Comparison of ENCODE assay signal across 19 mouse cellular contexts in the genomic region with DNA sequence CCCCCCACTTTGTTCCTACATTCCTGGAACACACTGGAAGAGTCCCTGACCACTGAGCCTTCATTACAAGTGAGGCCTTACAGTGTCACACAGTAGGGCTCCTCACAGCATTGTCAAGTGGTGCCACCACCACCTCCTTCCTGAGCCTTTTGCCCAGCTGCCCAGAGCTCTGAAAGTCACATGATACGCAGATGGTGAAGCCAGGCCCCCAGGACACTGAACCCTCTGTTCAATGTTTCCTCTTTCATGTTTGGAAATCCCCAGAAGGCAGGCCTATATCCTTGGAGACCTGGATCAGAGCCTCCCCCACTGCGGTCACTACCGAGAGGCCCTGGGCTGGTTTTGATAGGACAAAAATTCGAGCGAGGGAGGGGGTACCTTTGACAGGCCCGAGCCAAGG. TPM values are rescaled to one million over a fixed set of nuclear protein-coding genes. Genes with fewer than 3 reads are reported as not detected.
DNase-seq lines count a peak whose midpoint lies in the region; ATAC-seq and TF ChIP-seq lines count a peak whose summit lies in the region.
"Had no signal": no experiment of that assay in that cellular context is flagged by ENCODE, and none has a peak within 500 bp of the region (broad histone marks: within the 10 kb centered on the region; RNA-seq: fewer than 3 reads in every experiment).

No protein-coding gene starts in this region.

- H3K4me3 ChIP-seq in intestine, embryonic 14.5 days (ENCODE audit: low read depth, low read length) = no peak overlapping the region
- no peak overlapping the region for H3K4me3 ChIP-seq in intestine, embryonic 16.5 days (ENCODE audit: low read length)
- H3K4me3 ChIP-seq in E14TG2a.4 (replicated peaks; ENCODE audit: low read length) (peak overlapping the region; percentile 75), ES-Bruce4 (ENCODE audit: low read depth, low read length) (peak overlapping the region; percentile 77)
- no peak overlapping the region for H3K4me3 ChIP-seq in hindbrain, postnatal 0 days (ENCODE audit: low read length)
- H3K4me3 ChIP-seq: forebrain, embryonic 13.5 days; limb, embryonic 15.5 days; liver, embryonic 15.5 days; midbrain, embryonic 12.5 days had no signal

- H3K27me3 ChIP-seq in intestine, embryonic 14.5 days (replicated peaks; ENCODE audit: control insufficient read depth, insufficient read depth, low read length) = no peaks in the 10 kb centered on the region
- H3K27me3 ChIP-seq in intestine, embryonic 16.5 days (replicated peaks; ENCODE audit: control insufficient read depth, insufficient read depth, low read length) = no peaks in the 10 kb centered on the region
- H3K27me3 ChIP-seq in E14TG2a.4 (ENCODE audit: insufficient read depth, low read length) (no peaks in the 10 kb centered on the region), ES-Bruce4 (ENCODE audit: control insufficient read depth, insufficient read depth, low read length, poor library complexity, severe bottlenecking) (no peaks in the 10 kb centered on the region)
- no peaks in the 10 kb centered on the region for H3K27me3 ChIP-seq in hindbrain, postnatal 0 days (ENCODE audit: insufficient read depth, low read length)
- H3K27me3 ChIP-seq: forebrain, embryonic 13.5 days; limb, embryonic 15.5 days; liver, embryonic 15.5 days had no signal

- 64% methylated on average over 6 of the region's 6 CpGs for WGBS in intestine, embryonic 14.5 days
- WGBS in intestine, embryonic 16.5 days = 66% methylated on average over 6 of the region's 6 CpGs
- 54% methylated on average over 6 of the region's 6 CpGs for WGBS in hindbrain, postnatal 0 days

- H3K36me3 ChIP-seq in intestine, embryonic 14.5 days (ENCODE audit: control insufficient read depth, insufficient read depth, low read length) = no peaks in the 10 kb centered on the region
- H3K36me3 ChIP-seq in intestine, embryonic 16.5 days (ENCODE audit: control insufficient read depth, insufficient read depth, low read length) = no peaks in the 10 kb centered on the region
- H3K36me3 ChIP-seq in E14TG2a.4 (ENCODE audit: insufficient read depth, low read length) (peaks cover 15% of the 10 kb centered on the region), ES-Bruce4 (ENCODE audit: control insufficient read depth, insufficient read depth, low read length, poor library complexity, severe bottlenecking) (no peaks in the 10 kb centered on the region)
- H3K36me3 ChIP-seq in hindbrain, postnatal 0 days (ENCODE audit: insufficient read depth, low read length) = no peaks in the 10 kb centered on the region
- H3K36me3 ChIP-seq: limb, embryonic 15.5 days; liver, embryonic 15.5 days; midbrain, embryonic 12.5 days had no signal

- no peak overlapping the region for H3K9ac ChIP-seq in intestine, embryonic 14.5 days (ENCODE audit: low read length)
- no peak overlapping the region for H3K9ac ChIP-seq in intestine, embryonic 16.5 days (ENCODE audit: low read depth, low read length)
- peak overlapping the region; percentile 57 for H3K9ac ChIP-seq in ES-Bruce4 (ENCODE audit: low read depth, poor library complexity, severe bottlenecking)
- H3K9ac ChIP-seq in hindbrain, postnatal 0 days (replicated peaks; ENCODE audit: low read length) = no peak overlapping the region
- H3K9ac ChIP-seq: forebrain, embryonic 13.5 days; limb, embryonic 15.5 days; liver, embryonic 15.5 days; midbrain, embryonic 12.5 days had no signal

- no peak overlapping the region for H3K4me2 ChIP-seq in intestine, embryonic 14.5 days (ENCODE audit: low read length)
- no peak overlapping the region for H3K4me2 ChIP-seq in intestine, embryonic 16.5 days (ENCODE audit: low read depth, low read length)
- no peak overlapping the region for H3K4me2 ChIP-seq in hindbrain, postnatal 0 days (ENCODE audit: low read depth, low read length)
- H3K4me2 ChIP-seq: forebrain, embryonic 13.5 days; limb, embryonic 15.5 days; liver, embryonic 15.5 days; midbrain, embryonic 12.5 days had no signal

- H3K9me3 ChIP-seq in intestine, embryonic 14.5 days (ENCODE audit: control insufficient read depth, low read length) = no peaks in the 10 kb centered on the region
- no peaks in the 10 kb centered on the region for H3K9me3 ChIP-seq in intestine, embryonic 16.5 days (ENCODE audit: control insufficient read depth, low read length)
- H3K9me3 ChIP-seq in E14TG2a.4 (ENCODE audit: low read length) = no peaks in the 10 kb centered on the region
- H3K9me3 ChIP-seq in ES-Bruce4 (replicated peaks; ENCODE audit: control insufficient read depth, insufficient read depth, low read length, poor library complexity, severe bottlenecking) = no peaks in the 10 kb centered on the region
- H3K9me3 ChIP-seq in hindbrain, postnatal 0 days (ENCODE audit: low read length) = no peaks in the 10 kb centered on the region
- H3K9me3 ChIP-seq: forebrain, embryonic 13.5 days; limb, embryonic 15.5 days; liver, embryonic 15.5 days; midbrain, embryonic 12.5 days had no signal

- DNase-seq in intestine, embryonic 14.5 days (ENCODE audit: low spot score) = no peak
- DNase-seq in hindbrain, postnatal 0 days (ENCODE audit: low spot score) = peak; percentile 44
- DNase-seq in spleen, postnatal 14 days (ENCODE audit: low spot score in 2 of 2) = no peak
- DNase-seq: adrenal gland, postnatal 25 days; cerebellum, adult 2 months; cerebellum, postnatal 36 days; gastrocnemius, postnatal 25 days; kidney, adult 2 months; kidney, postnatal 14 days; right cerebral cortex, postnatal 4 days had no signal

- H3K27ac ChIP-seq in intestine, embryonic 14.5 days (ENCODE audit: low read depth) = peak overlapping the region; percentile 17; the same call in 1 of the 2 replicates
- no peak overlapping the region; the same call in 1 of the 2 replicates for H3K27ac ChIP-seq in intestine, embryonic 16.5 days (ENCODE audit: low read length)
- H3K27ac ChIP-seq in ES-Bruce4 (ENCODE audit: insufficient read depth, low read length) = peak overlapping the region; percentile 93
- no peak overlapping the region for H3K27ac ChIP-seq in hindbrain, postnatal 0 days
- H3K27ac ChIP-seq: forebrain, embryonic 13.5 days; limb, embryonic 15.5 days; liver, embryonic 15.5 days; macrophage; midbrain, embryonic 12.5 days had no signal

- TF ChIP-seq POLR2A in ES-Bruce4 (IDR thresholded peaks at IDR 0.05; ENCODE audit: insufficient read depth, low read length) = no peak

- TF ChIP-seq CTCF in E14TG2a.4 (conservative IDR thresholded peaks at IDR 0.05; ENCODE audit: low read length) = no peak
- TF ChIP-seq CTCF in ES-Bruce4 (IDR thresholded peaks at IDR 0.05; ENCODE audit: low read depth, low read length) = no peak
- TF ChIP-seq CTCF in hindbrain, postnatal 0 days (IDR thresholded peaks at IDR 0.05; ENCODE audit: low read depth) = no peak

- no peak for ATAC-seq in intestine, embryonic 14.5 days (replicated peaks; ENCODE audit: low FRiP score, low TSS enrichment, low read depth)
- no peak for ATAC-seq in intestine, embryonic 16.5 days
- peak; percentile 78 for ATAC-seq in hindbrain, postnatal 0 days
- ATAC-seq in monocyte, adult 5-6 weeks (replicated peaks; ENCODE audit: insufficient number of reproducible peaks, low FRiP score, low TSS enrichment, poor library complexity, severe bottlenecking) = no peak
- ATAC-seq: forebrain, embryonic 13.5 days had no signal

- peaks cover 17% of the 10 kb centered on the region for H3K4me1 ChIP-seq in intestine, embryonic 14.5 days (replicated peaks; ENCODE audit: control insufficient read depth, insufficient read depth, low read length)
- peaks cover 36% of the 10 kb centered on the region for H3K4me1 ChIP-seq in intestine, embryonic 16.5 days (ENCODE audit: control insufficient read depth, insufficient read depth, low read length)
- peaks cover 81% of the 10 kb centered on the region for H3K4me1 ChIP-seq in E14TG2a.4 (replicated peaks; ENCODE audit: low read depth, low read length)
- peaks cover 11% of the 10 kb centered on the region for H3K4me1 ChIP-seq in ES-Bruce4 (ENCODE audit: control insufficient read depth, insufficient read depth, low read length)
- peaks cover 8% of the 10 kb centered on the region; the same call in 1 of the 2 replicates for H3K4me1 ChIP-seq in hindbrain, postnatal 0 days (ENCODE audit: insufficient read depth, low read length)
- H3K4me1 ChIP-seq: liver, embryonic 15.5 days had no signal

- TF ChIP-seq EP300 in ES-Bruce4 (IDR thresholded peaks at IDR 0.05; ENCODE audit: insufficient read depth, low read depth, low read length) = no peak

RNA-seq across cellular contexts. Expression of gene Src, which starts 1.0 kb away (rescaled TPM):
- polyA plus RNA-seq in intestine, embryonic 14.5 days (2014; fragmentation: Nextera tagmentation; extraction: Ambion mirVana) = 15.4 and 17.5 TPM in 2 replicates
- polyA plus RNA-seq in intestine, embryonic 16.5 days (2015; fragmentation: Nextera tagmentation; extraction: Ambion mirVana) = 11.8 and 15.5 TPM in 2 replicates
- polyA plus RNA-seq in ES-Bruce4 (2011; ENCODE audit: insufficient read depth, insufficient read length, low read depth, missing spikeins) = 53.4 and 54.7 TPM in 2 replicates
- 133 and 134 TPM in 2 replicates for total RNA-seq in hindbrain, postnatal 0 days (2014; rRNA removed)
- 23.2 and 25.4 TPM in 2 replicates for polyA plus RNA-seq in hindbrain, postnatal 0 days (2015; fragmentation: Nextera tagmentation; extraction: Ambion mirVana)
- total RNA-seq in monocyte, adult 5-6 weeks (2017) = 0.29 to 0.39 TPM (median 0.32 TPM) in 3 replicates

RNA-seq across cellular contexts. Expression of gene Manbal, which starts 49.8 kb away (rescaled TPM):
- 43.3 and 48.9 TPM in 2 replicates for polyA plus RNA-seq in intestine, embryonic 14.5 days (2014; fragmentation: Nextera tagmentation; extraction: Ambion mirVana)
- polyA plus RNA-seq in intestine, embryonic 16.5 days (2015; fragmentation: Nextera tagmentation; extraction: Ambion mirVana) = 66.8 and 71.3 TPM in 2 replicates
- polyA plus RNA-seq in ES-Bruce4 (2011; ENCODE audit: insufficient read depth, insufficient read length, low read depth, missing spikeins) = 37.8 and 38.1 TPM in 2 replicates
- 69.6 and 74.4 TPM in 2 replicates for total RNA-seq in hindbrain, postnatal 0 days (2014; rRNA removed)
- polyA plus RNA-seq in hindbrain, postnatal 0 days (2015; fragmentation: Nextera tagmentation; extraction: Ambion mirVana) = 133 and 135 TPM in 2 replicates
- total RNA-seq in monocyte, adult 5-6 weeks (2017) = 10.4 to 20.2 TPM (median 14.3 TPM) in 3 replicates

Comparison
In these comparisons a context has a peak if more than half of its experiments do, and no peak if none do; other contexts are left out.
1. H3K27ac ChIP-seq: peak in intestine, embryonic 14.5 days (single experiment) and ES-Bruce4 (single experiment); none in intestine, embryonic 16.5 days (single experiment) and hindbrain, postnatal 0 days (single experiment).
2. H3K4me3 ChIP-seq: peak in E14TG2a.4 (single experiment) and ES-Bruce4 (single experiment); none in intestine, embryonic 14.5 days (single experiment), intestine, embryonic 16.5 days (single experiment) and hindbrain, postnatal 0 days (single experiment).